Mouse (Mus musculus) C2C12 (cell line): ENCODE data around the gene Slc1a5. TPM values are rescaled to one million over a fixed set of nuclear protein-coding genes. Genes with fewer than 3 reads are reported as not detected.

Experiments used
- H3K27me3 ChIP-seq: one replicate; pipeline ENCODE4 v1.6.1; 2011; ENCODE audit not compliant: control insufficient read depth, insufficient read depth, insufficient read length
- H3K36me3 ChIP-seq: one replicate; pipeline ENCODE4 v1.6.1; 2011; ENCODE audit not compliant: control insufficient read depth, insufficient read depth
- H3K4me3 ChIP-seq: one replicate; pipeline ENCODE4 v1.5.1; 2011; ENCODE audit warnings: mild to moderate bottlenecking, control low read depth; ENCODE audit not compliant: poor library complexity, insufficient read depth, severe bottlenecking
- H3K79me2 ChIP-seq: one replicate; pipeline ENCODE4 v1.6.1; 2011; ENCODE audit not compliant: control insufficient read depth, insufficient read depth
- H3K79me3 ChIP-seq: one replicate; pipeline ENCODE4 v1.6.1; 2011; ENCODE audit warnings: low read depth, control low read depth
- H3ac ChIP-seq: one replicate; pipeline ENCODE3; 2011; ENCODE audit warnings: low read depth; ENCODE audit not compliant: control insufficient read depth, insufficient read length
- CEBPB ChIP-seq: IDR thresholded peaks from one replicate; pipeline ENCODE4 v1.6.1; 2011; ENCODE audit warnings: low read depth, mild to moderate bottlenecking, control low read depth, moderate library complexity
- CTCF ChIP-seq: IDR thresholded peaks from one replicate; pipeline ENCODE4 v1.5.1; 2011; ENCODE audit not compliant: control insufficient read depth, insufficient read depth, insufficient read length
- FOSL1 ChIP-seq: IDR thresholded peaks from one replicate; pipeline ENCODE4 v1.8.0; 2011; ENCODE audit warnings: mild to moderate bottlenecking, low read length; ENCODE audit not compliant: poor library complexity, insufficient read depth, severe bottlenecking
- MAX ChIP-seq: IDR thresholded peaks from one replicate; pipeline ENCODE4 v1.6.1; 2011; ENCODE audit warnings: mild to moderate bottlenecking, control low read depth
- MYOD1 ChIP-seq: IDR thresholded peaks from one replicate; pipeline ENCODE4 v1.6.1; 2011; ENCODE audit warnings: low read depth; ENCODE audit not compliant: control insufficient read depth, insufficient read length
- MYOG ChIP-seq: IDR thresholded peaks from one replicate; pipeline ENCODE4 v1.6.1; 2011; ENCODE audit not compliant: control insufficient read depth, insufficient read length; ENCODE audit errors: extremely low read depth
- USF1 ChIP-seq: IDR thresholded peaks from one replicate; pipeline ENCODE4 v1.6.1; 2011; ENCODE audit warnings: low read depth, mild to moderate bottlenecking, control low read depth, moderate library complexity
- polyA plus RNA-seq: library from polyadenylated mRNA; unstranded; fragments of >200 nt; fragmentation: generic; extraction: Trizol; gene quantifications from one replicate; pipeline ENCODE4 v1.2.1, GENCODE M21; 2012; ENCODE audit warnings: missing spikeins

Gene Slc1a5
- polyA plus RNA-seq, 1 experiment: 31.5 TPM

DNA sequence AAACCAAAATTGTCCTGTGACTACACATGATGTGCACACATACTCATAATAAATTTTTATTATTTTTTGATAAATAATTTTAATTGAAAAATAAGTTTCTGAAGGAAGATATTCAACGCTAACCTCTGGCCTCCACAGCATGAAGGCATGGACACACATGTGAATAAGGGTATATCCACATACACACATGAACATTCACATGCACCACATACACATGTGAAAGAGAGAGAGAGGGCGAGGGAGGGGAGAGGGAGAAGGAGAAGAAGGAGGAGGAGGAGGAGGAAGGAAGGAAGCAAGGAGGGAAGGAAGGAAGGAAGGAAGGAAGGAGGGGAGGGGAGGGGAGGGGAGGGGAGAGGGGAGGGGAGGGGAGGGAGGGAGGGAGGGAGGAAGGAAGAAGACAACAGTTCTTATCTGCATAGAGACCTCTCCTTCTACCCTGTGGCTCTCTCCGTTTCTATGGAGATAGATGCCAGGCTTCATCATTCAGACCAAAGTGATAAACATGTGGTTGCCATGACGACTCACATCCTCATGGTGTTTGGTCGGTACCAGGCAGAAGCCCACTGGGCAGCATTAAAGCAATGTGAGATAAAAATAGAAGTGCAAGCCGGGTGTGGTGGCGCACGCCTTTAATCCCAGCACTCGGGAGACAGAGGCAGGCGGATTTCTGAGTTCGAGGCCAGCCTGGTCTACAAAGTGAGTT is 22.1 kb upstream of the Slc1a5 start:
- Histone ChIP-seq H3K27me3 (no peaks in the 10 kb centered on the region), H3K79me3 (no peaks in the 10 kb centered on the region), H3K4me3 (no peak overlapping the region), H3ac (no peak overlapping the region), H3K36me3 (no peaks in the 10 kb centered on the region), H3K79me2 (no peaks in the 10 kb centered on the region)
- TF ChIP-seq MYOD1 (no peak), MYOG (no peak), FOSL1 (no peak), CTCF (no peak), MAX (no peak), USF1 (no peak), CEBPB (no peak)

DNA sequence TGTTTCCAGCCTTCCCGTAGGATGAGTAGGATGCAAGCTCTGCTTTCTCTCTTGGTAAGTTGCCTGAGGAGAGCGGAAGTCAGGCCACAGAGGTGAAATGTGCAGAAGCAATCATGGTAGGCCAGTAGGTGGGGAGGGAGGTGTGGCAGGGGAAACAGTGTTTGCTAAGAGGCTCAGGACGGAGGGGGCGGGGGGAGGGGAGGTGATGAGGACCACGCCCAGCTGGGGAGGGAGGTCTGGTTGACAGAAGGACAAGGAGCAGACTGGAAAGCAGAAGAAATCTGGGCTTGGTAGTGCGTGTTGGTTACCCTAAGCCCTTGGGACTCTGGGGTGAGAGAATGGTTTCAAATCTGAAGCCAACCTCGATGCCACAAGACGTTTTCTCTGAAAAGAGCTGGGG is 20.8 kb upstream of the Slc1a5 start:
- H3K79me3 ChIP-seq: no peaks in the 10 kb centered on the region
- no peak overlapping the region for H3K4me3 ChIP-seq
- H3K36me3 ChIP-seq: no peaks in the 10 kb centered on the region
- TF ChIP-seq USF1 (no peak), CEBPB (no peak), MAX (no peak), FOSL1 (no peak), CTCF (no peak), MYOD1 (no peak), MYOG (no peak)
- no peaks in the 10 kb centered on the region for H3K27me3 ChIP-seq
- no peaks in the 10 kb centered on the region for H3K79me2 ChIP-seq
- H3ac ChIP-seq: no peak overlapping the region

DNA sequence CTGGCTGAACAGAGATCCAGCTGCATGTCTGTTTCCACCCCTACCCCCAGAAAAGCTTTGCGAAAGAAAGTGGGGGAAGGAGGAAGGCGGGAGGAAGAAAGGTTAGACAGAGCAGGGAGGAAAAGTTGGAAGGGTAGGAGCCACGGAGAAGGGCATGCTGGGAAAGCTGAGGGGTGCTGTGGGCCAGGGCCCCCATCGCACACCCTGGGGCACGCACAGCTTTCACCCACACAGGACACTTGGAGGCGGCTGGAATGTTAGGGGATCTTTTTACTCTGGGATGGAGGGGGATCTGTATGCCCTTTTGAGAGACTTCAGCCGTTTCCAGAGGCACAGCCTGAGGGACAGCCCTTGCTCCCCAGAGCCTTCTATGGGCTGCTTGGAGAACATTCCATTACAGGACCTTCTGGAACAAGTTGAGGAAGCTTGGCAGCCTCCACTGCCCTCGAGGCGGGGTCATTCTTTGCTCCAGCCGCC is 20.1 kb upstream of the Slc1a5 start:
- TF ChIP-seq CTCF (no peak), MYOG (no peak)
- no peaks in the 10 kb centered on the region for H3K36me3 ChIP-seq
- H3K79me3 ChIP-seq: no peaks in the 10 kb centered on the region

DNA sequence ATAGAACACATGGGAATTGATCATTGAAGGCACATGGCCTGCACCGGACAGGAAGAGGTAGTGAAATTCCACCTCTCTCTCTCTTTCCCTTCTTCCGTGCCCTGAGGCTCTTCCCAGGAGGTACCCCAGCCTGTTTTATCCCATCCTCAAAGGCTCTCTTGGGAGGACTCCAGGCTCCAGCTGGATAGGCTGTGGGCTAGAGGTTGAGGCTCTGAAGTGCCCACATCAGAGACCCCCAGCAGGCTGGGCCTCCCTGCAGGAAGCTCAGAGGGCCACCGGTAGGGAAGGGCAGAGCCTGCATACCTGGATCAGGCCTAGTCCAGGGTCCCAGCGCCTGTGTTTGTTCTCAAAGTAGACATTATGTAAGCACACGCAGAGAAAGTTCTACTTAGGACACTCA is 19.5 kb upstream of the Slc1a5 start:
- no peaks in the 10 kb centered on the region for H3K79me2 ChIP-seq
- TF ChIP-seq FOSL1 (no peak), MYOG (no peak), MAX (no peak), MYOD1 (no peak), CEBPB (no peak), USF1 (no peak), CTCF (no peak)
- H3ac ChIP-seq: no peak overlapping the region
- H3K27me3 ChIP-seq: no peaks in the 10 kb centered on the region
- H3K36me3 ChIP-seq: no peaks in the 10 kb centered on the region
- H3K79me3 ChIP-seq: no peaks in the 10 kb centered on the region
- no peak overlapping the region for H3K4me3 ChIP-seq

More for the DNA sequence above, 20.1 kb upstream of the Slc1a5 start:
- H3K4me3 ChIP-seq: no peak overlapping the region
- H3K27me3 ChIP-seq: no peaks in the 10 kb centered on the region
- no peaks in the 10 kb centered on the region for H3K79me2 ChIP-seq
- no peak overlapping the region for H3ac ChIP-seq

DNA sequence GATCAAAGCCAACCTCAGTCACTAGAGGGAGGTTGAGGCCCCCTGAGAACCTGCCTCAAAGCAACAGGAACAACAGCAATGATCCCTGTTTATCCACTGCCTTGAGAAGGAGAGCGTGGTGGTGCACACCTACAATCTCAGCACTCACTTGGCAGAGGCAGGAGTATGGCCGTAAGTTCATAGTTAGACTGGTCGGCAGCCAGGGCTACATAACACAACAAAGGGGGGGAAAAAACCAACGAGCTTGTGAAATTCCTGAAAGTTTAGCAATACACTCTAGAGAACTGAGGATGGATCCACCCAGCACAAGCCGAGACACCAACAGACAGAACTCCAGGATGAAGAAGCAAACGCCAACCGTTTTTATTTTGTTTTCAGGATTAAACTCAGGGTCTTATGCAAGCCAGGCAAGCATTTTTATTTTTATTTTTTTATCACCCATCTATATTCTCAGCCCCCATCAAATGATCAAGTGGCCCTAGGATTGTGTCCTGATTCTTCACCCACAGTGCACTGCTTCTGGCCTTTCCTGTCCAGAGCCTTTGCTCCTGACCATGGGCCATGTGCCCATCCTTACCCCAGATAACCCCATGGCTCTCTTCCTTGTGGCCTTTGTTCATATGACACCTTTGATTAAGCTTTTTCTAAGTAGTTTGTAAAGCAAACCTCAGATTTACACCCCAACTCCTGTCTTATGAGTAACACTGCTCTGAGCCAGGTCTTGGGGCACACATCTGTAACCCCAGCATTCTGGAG is 17.5 kb upstream of the Slc1a5 start:
- Histone ChIP-seq H3ac (no peak overlapping the region), H3K79me3 (no peaks in the 10 kb centered on the region), H3K36me3 (no peaks in the 10 kb centered on the region), H3K27me3 (no peaks in the 10 kb centered on the region), H3K4me3 (no peak overlapping the region), H3K79me2 (no peaks in the 10 kb centered on the region)
- TF ChIP-seq MAX (no peak), MYOG (no peak), USF1 (no peak), FOSL1 (no peak), MYOD1 (no peak), CEBPB (no peak), CTCF (no peak)

DNA sequence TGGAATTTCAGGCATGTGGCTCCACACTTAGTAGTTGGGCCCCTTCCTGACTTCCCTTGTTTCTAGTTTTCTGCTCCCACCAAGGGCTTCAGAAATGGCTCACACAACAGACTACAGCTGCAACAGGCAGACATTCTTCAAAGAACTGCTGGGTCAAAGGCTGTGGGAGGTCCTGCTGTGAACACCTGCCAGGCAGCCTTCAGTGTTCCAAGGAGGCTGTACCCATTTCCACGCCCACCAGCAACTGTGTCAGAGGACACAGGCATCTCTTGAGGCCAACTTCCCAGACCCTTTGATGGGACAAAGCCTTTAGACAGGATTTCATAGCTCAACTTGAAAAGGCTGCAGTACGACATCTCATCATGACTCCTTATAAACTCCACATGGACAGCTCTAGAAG is 14.7 kb upstream of the Slc1a5 start:
- no peak overlapping the region for H3K4me3 ChIP-seq
- no peaks in the 10 kb centered on the region for H3K79me3 ChIP-seq
- H3K36me3 ChIP-seq: no peaks in the 10 kb centered on the region
- H3ac ChIP-seq: no peak overlapping the region
- H3K27me3 ChIP-seq: no peaks in the 10 kb centered on the region
- no peak for TF ChIP-seq MYOG
- TF ChIP-seq CTCF: no peak
- no peak for TF ChIP-seq CEBPB
- TF ChIP-seq USF1: no peak
- no peak for TF ChIP-seq FOSL1
- TF ChIP-seq MAX: no peak
- no peak for TF ChIP-seq MYOD1
- H3K79me2 ChIP-seq: no peaks in the 10 kb centered on the region
